Mouse (Mus musculus) liver, postnatal 0 days (tissue): ENCODE measurements around the gene Agap3. TPM values are rescaled to one million over a fixed set of nuclear protein-coding genes. Genes with fewer than 3 reads are reported as not detected.

Experiments used
- ATAC-seq: fragments of 200-750 bp; cut with Nextera tagmentation; 2 replicates; pipeline ENCODE4 v1.8.0; 2017; ENCODE audit warnings: mild to moderate bottlenecking, moderate library complexity
- DNase-seq: peaks from one replicate; pipeline ENCODE4 v3.0.0-alpha.2; 2016
- H3K27ac ChIP-seq: fragments of 300-500 bp; sonication (generic); 2 replicates; pipeline ENCODE4 v1.5.1; 2014; ENCODE audit warnings: antibody characterized with exemption, moderate library complexity, mild to moderate bottlenecking, low read depth
- H3K27me3 ChIP-seq: fragments of 300-500 bp; sonication (generic); 2 replicates; pipeline ENCODE4 v1.6.1; 2014; ENCODE audit warnings: low read length, control low read depth, mixed read lengths; ENCODE audit not compliant: insufficient read depth
- H3K36me3 ChIP-seq: fragments of 300-500 bp; sonication (generic); replicated peaks from 2 replicates; pipeline ENCODE4 v1.6.1; 2014; ENCODE audit warnings: mild to moderate bottlenecking, control low read depth, low read length, moderate library complexity, mixed read lengths; ENCODE audit not compliant: insufficient read depth
- H3K4me1 ChIP-seq: fragments of 300-500 bp; sonication (generic); 2 replicates; pipeline ENCODE4 v1.6.1; 2014; ENCODE audit warnings: antibody characterized with exemption, mild to moderate bottlenecking, control low read depth; ENCODE audit not compliant: insufficient read depth
- H3K4me2 ChIP-seq: fragments of 300-500 bp; sonication (generic); 2 replicates; pipeline ENCODE4 v1.6.1; 2014; ENCODE audit warnings: low read depth, mild to moderate bottlenecking, low read length, moderate library complexity, mixed read lengths
- H3K4me3 ChIP-seq: fragments of 300-500 bp; sonication (generic); 2 replicates; pipeline ENCODE4 v1.5.1; 2014; ENCODE audit warnings: low read depth, low read length
- H3K9ac ChIP-seq: fragments of 300-500 bp; sonication (generic); replicated peaks from 2 replicates; pipeline ENCODE4 v1.6.1; 2014; ENCODE audit warnings: mild to moderate bottlenecking, moderate library complexity
- H3K9me3 ChIP-seq: fragments of 300-500 bp; sonication (generic); 2 replicates; pipeline ENCODE4 v1.6.1; 2016; ENCODE audit warnings: mild to moderate bottlenecking, control low read depth, low read length, mixed read lengths
- CTCF ChIP-seq: sonication (generic); IDR thresholded peaks from 2 replicates; pipeline ENCODE4 v1.5.1; 2016; ENCODE audit warnings: antibody characterized with exemption, low read depth
- EP300 ChIP-seq: IDR thresholded peaks from 2 replicates; pipeline ENCODE4 v1.6.1; 2016; ENCODE audit warnings: antibody characterized with exemption, low read depth, mild to moderate bottlenecking
- WGBS: fragments of 180-500 bp; shearing (Covaris S2); extraction: QIAGEN DNeasy Blood & Tissue Kit; methylation state at CpG from one replicate; pipeline ENCODE4 v1.1.7; 2014; ENCODE audit not compliant: insufficient replicate concordance; 5-methylcytosine and 5-hydroxymethylcytosine counted together
- polyA plus RNA-seq: library from polyadenylated mRNA; unstranded; fragments of >200 nt; fragmentation: Nextera tagmentation; extraction: Ambion mirVana; gene quantifications from 2 replicates; pipeline ENCODE4 v1.2.1, GENCODE M21; 2015

Agap3 gene
- polyA plus RNA-seq: 8.3 and 9.1 TPM in 2 replicates

- ATAC-seq (peak; percentile 10), DNase-seq (peak; percentile 61)
- H3K4me3 ChIP-seq: peak within 1 kb of the TSS; percentile 81
- H3K27ac ChIP-seq: peak within 1 kb of the TSS; percentile 94
- under 1% methylated on average over 31 of the region's 85 CpGs for WGBS
- H3K36me3 ChIP-seq: 0 out of 2 replicates have a peak, but pooled peaks cover 5% of the 10 kb centered on the region
- peak within 1 kb of the TSS; percentile 81 for H3K9ac ChIP-seq
- no peaks in the 10 kb centered on the region for H3K27me3 ChIP-seq
- H3K9me3 ChIP-seq: no peaks in the 10 kb centered on the region
- peaks cover 27% of the 10 kb centered on the region for H3K4me1 ChIP-seq
- no peak for TF ChIP-seq EP300
- TF ChIP-seq CTCF: no peak
- peak within 1 kb of the TSS; percentile 100 for H3K4me2 ChIP-seq
These were observed at the start of gene Agap3 for GRCm38 (mm10) chr5:24452030-24452690. Gene Agap3, plus strand, starts transcription at chr5:24452177.

- Histone ChIP-seq H3K9me3 (no peaks in the 10 kb centered on the region), H3K36me3 (peaks cover 21% of the 10 kb centered on the region), H3K4me3 (no peak overlapping the region), H3K4me1 (no peaks in the 10 kb centered on the region), H3K4me2 (no peak overlapping the region), H3K27me3 (no peaks in the 10 kb centered on the region), H3K27ac (no peak overlapping the region), H3K9ac (no peak overlapping the region)
- ATAC-seq (no peak), DNase-seq (no peak)
- 68% methylated on average over 6 of the region's 6 CpGs for WGBS
- TF ChIP-seq CTCF (no peak), EP300 (no peak)
These were observed 47.2 kb upstream of the Agap3 start for GRCm38 (mm10) chr5:24404594-24405360.

DNA sequence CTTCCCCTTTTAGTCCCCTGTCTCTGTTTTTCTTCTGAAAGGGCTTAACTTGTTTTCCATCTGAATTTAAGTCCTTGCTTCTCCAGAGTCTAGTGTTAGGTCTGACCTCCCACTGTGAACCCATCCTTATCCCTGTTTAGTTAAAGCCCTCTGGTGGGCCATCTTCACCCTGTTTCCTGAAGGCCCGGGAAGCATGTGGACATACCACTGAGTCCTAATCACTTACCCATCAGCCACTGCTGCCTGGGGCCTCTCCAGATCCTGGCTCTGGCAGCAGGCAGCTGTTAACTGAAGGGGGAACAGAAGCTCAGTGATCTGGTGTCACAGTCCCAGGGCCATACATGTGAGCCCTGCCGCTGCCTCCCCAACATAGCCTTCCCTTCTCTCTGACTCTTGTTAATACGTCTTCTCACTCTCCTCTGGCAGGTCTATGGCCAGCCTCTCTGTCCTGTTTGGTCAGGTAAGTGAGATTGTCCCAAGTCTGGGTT, 46.5 kb upstream of the Agap3 start:
- Histone ChIP-seq H3K9me3 (no peaks in the 10 kb centered on the region), H3K9ac (no peak overlapping the region), H3K27me3 (no peaks in the 10 kb centered on the region), H3K4me1 (no peaks in the 10 kb centered on the region), H3K36me3 (peaks cover 21% of the 10 kb centered on the region), H3K4me3 (no peak overlapping the region), H3K27ac (no peak overlapping the region), H3K4me2 (no peak overlapping the region)
- WGBS: 70% methylated on average over 3 of the region's 3 CpGs
- DNase-seq: no peak
- TF ChIP-seq EP300: no peak
- no peak for TF ChIP-seq CTCF
- ATAC-seq: no peak

- H3K4me2 ChIP-seq: no peak overlapping the region
- H3K27me3 ChIP-seq: no peaks in the 10 kb centered on the region
- no peaks in the 10 kb centered on the region for H3K9me3 ChIP-seq
- H3K36me3 ChIP-seq: peaks cover 10% of the 10 kb centered on the region
- 87% methylated on average over 13 of the region's 13 CpGs for WGBS
- TF ChIP-seq CTCF: no peak
- no peak for TF ChIP-seq EP300
- H3K4me3 ChIP-seq: no peak overlapping the region
- H3K9ac ChIP-seq: no peak overlapping the region
- H3K27ac ChIP-seq: no peak overlapping the region
- H3K4me1 ChIP-seq: no peaks in the 10 kb centered on the region
- DNase-seq (no peak), ATAC-seq (no peak)
These were observed 43.3 kb upstream of the Agap3 start for GRCm38 (mm10) chr5:24408651-24409050.

- H3K4me3 ChIP-seq: no peak overlapping the region
- WGBS: 73% methylated on average over 2 of the region's 2 CpGs
- no peaks in the 10 kb centered on the region for H3K9me3 ChIP-seq
- no peaks in the 10 kb centered on the region for H3K27me3 ChIP-seq
- DNase-seq: no peak
- no peak overlapping the region for H3K4me2 ChIP-seq
- no peak overlapping the region for H3K9ac ChIP-seq
- H3K4me1 ChIP-seq: no peaks in the 10 kb centered on the region
- no peak for ATAC-seq
- TF ChIP-seq CTCF (no peak), EP300 (no peak)
- peaks cover 9% of the 10 kb centered on the region for H3K36me3 ChIP-seq
- H3K27ac ChIP-seq: no peak overlapping the region
These were observed 42.5 kb upstream of the Agap3 start for GRCm38 (mm10) chr5:24409466-24409865.

- Histone ChIP-seq H3K9me3 (no peaks in the 10 kb centered on the region), H3K4me2 (no peak overlapping the region), H3K36me3 (peaks cover 7% of the 10 kb centered on the region), H3K27ac (no peak overlapping the region), H3K4me3 (no peak overlapping the region), H3K4me1 (no peaks in the 10 kb centered on the region), H3K27me3 (no peaks in the 10 kb centered on the region), H3K9ac (no peak overlapping the region)
- ATAC-seq (no peak), DNase-seq (no peak)
- 64% methylated on average over 2 of the region's 2 CpGs for WGBS
- TF ChIP-seq CTCF (no peak), EP300 (no peak)
These were observed 39.9 kb upstream of the Agap3 start for GRCm38 (mm10) chr5:24412063-24412462.
